Mouse (Mus musculus): ENCODE results near the gene Tex2. TPM values are rescaled to one million over a fixed set of nuclear protein-coding genes. Genes with fewer than 3 reads are reported as not detected.
"Not testable (repeated sequence)": the region's sequence is repeated elsewhere in the genome, so short reads cannot be mapped to it uniquely, and the experiment has no call there.

Tex2 gene
- total and polyA plus RNA-seq, 2 experiments from 2014 or later, result 23.0 to 49.3 TPM

- Histone ChIP-seq H3K4me2 (ENCODE audit: low read depth) (no peak overlapping the region), H3K36me3 (ENCODE audit: insufficient read depth) (no peaks in the 10 kb centered on the region), H3K9me3 (ENCODE audit: low read length) (0 out of 2 replicates have a peak, but pooled peaks cover 3% of the 10 kb centered on the region), H3K4me1 (ENCODE audit: insufficient read depth) (peaks cover 11% of the 10 kb centered on the region; the same call in 1 of the 2 replicates), H3K4me3 (ENCODE audit: low read depth, low read length) (no peak overlapping the region), H3K9ac (no peak overlapping the region), H3K27me3 (ENCODE audit: insufficient read depth, low read length) (no peaks in the 10 kb centered on the region), H3K27ac (ENCODE audit: low read depth, low read length) (no peak overlapping the region)
- no peak for DNase-seq
- WGBS, result 72% methylated on average over 2 of the region's 2 CpGs
- no peak for TF ChIP-seq CTCF (IDR thresholded peaks at IDR 0.05; ENCODE audit: low read depth)
- no peak for ATAC-seq
Observed at GRCm38 (mm10) chr11:106635946-106636345, 22.7 kb upstream of the Tex2 start.

- not testable (repeated sequence) for H3K27ac ChIP-seq (ENCODE audit: low read depth, low read length); H3K36me3 ChIP-seq (ENCODE audit: insufficient read depth); H3K9ac ChIP-seq; H3K4me3 ChIP-seq (ENCODE audit: low read depth, low read length); H3K9me3 ChIP-seq (ENCODE audit: low read length); H3K27me3 ChIP-seq (ENCODE audit: insufficient read depth, low read length); ATAC-seq; H3K4me1 ChIP-seq (ENCODE audit: insufficient read depth); DNase-seq; H3K4me2 ChIP-seq (ENCODE audit: low read depth)
- WGBS, result 97% methylated on average over 3 of the region's 3 CpGs
Observed at GRCm38 (mm10) chr11:106634175-106634574, 21.0 kb upstream of the Tex2 start.

GRCm38 (mm10) chr11:106633456-106633855, 20.2 kb upstream of the Tex2 start:
- no peak for TF ChIP-seq CTCF (IDR thresholded peaks at IDR 0.05; ENCODE audit: low read depth)
- no peak overlapping the region for H3K9ac ChIP-seq
- no peak overlapping the region for H3K27ac ChIP-seq (ENCODE audit: low read depth, low read length)
- no peaks in the 10 kb centered on the region for H3K27me3 ChIP-seq (ENCODE audit: insufficient read depth, low read length)
- H3K4me3 ChIP-seq (ENCODE audit: low read depth, low read length), result no peak overlapping the region
- peaks cover 3% of the 10 kb centered on the region; the same call in 1 of the 2 replicates for H3K4me1 ChIP-seq (ENCODE audit: insufficient read depth)
- ATAC-seq (no peak), DNase-seq (no peak)
- no peaks in the 10 kb centered on the region for H3K36me3 ChIP-seq (ENCODE audit: insufficient read depth)
- WGBS, result 90% methylated on average over 2 of the region's 2 CpGs
- H3K4me2 ChIP-seq (ENCODE audit: low read depth), result no peak overlapping the region
- H3K9me3 ChIP-seq (ENCODE audit: low read length), result 0 out of 2 replicates have a peak, but pooled peaks cover 3% of the 10 kb centered on the region

- Histone ChIP-seq H3K9me3 (ENCODE audit: low read length) (0 out of 2 replicates have a peak, but pooled peaks cover 3% of the 10 kb centered on the region), H3K27ac (ENCODE audit: low read depth, low read length) (no peak overlapping the region), H3K36me3 (ENCODE audit: insufficient read depth) (no peaks in the 10 kb centered on the region), H3K4me1 (ENCODE audit: insufficient read depth) (no peaks in the 10 kb centered on the region), H3K4me2 (ENCODE audit: low read depth) (no peak overlapping the region), H3K27me3 (ENCODE audit: insufficient read depth, low read length) (no peaks in the 10 kb centered on the region), H3K9ac (no peak overlapping the region), H3K4me3 (ENCODE audit: low read depth, low read length) (no peak overlapping the region)
- 26% methylated on average over 6 of the region's 6 CpGs for WGBS
- DNase-seq, result peak; percentile 85
- peak; percentile 66; the same call in 1 of the 2 replicates for ATAC-seq
- TF ChIP-seq CTCF (IDR thresholded peaks at IDR 0.05; ENCODE audit: low read depth), result peak; percentile 92
Observed at GRCm38 (mm10) chr11:106627692-106628091, 14.5 kb upstream of the Tex2 start.

- no peak for TF ChIP-seq CTCF (IDR thresholded peaks at IDR 0.05; ENCODE audit: low read depth)
- DNase-seq (no peak), ATAC-seq (no peak)
- no peak overlapping the region for H3K4me3 ChIP-seq (ENCODE audit: low read depth, low read length)
- no peak overlapping the region for H3K27ac ChIP-seq (ENCODE audit: low read depth, low read length)
- H3K4me1 ChIP-seq (ENCODE audit: insufficient read depth), result no peaks in the 10 kb centered on the region
- H3K27me3 ChIP-seq (ENCODE audit: insufficient read depth, low read length), result no peaks in the 10 kb centered on the region
- WGBS, result 52% methylated on average over 3 of the region's 3 CpGs
- no peak overlapping the region for H3K9ac ChIP-seq
- H3K36me3 ChIP-seq (ENCODE audit: insufficient read depth), result no peaks in the 10 kb centered on the region
- H3K4me2 ChIP-seq (ENCODE audit: low read depth), result no peak overlapping the region
- H3K9me3 ChIP-seq (ENCODE audit: low read length), result no peaks in the 10 kb centered on the region
Observed at GRCm38 (mm10) chr11:106625577-106625976, 12.4 kb upstream of the Tex2 start.

- no peak for TF ChIP-seq CTCF (IDR thresholded peaks at IDR 0.05; ENCODE audit: low read depth)
- Histone ChIP-seq H3K27ac (ENCODE audit: low read depth, low read length) (no peak overlapping the region), H3K27me3 (ENCODE audit: insufficient read depth, low read length) (no peaks in the 10 kb centered on the region), H3K9ac (no peak overlapping the region), H3K9me3 (ENCODE audit: low read length) (no peaks in the 10 kb centered on the region), H3K36me3 (ENCODE audit: insufficient read depth) (no peaks in the 10 kb centered on the region), H3K4me2 (ENCODE audit: low read depth) (no peak overlapping the region), H3K4me3 (ENCODE audit: low read depth, low read length) (no peak overlapping the region), H3K4me1 (ENCODE audit: insufficient read depth) (no peaks in the 10 kb centered on the region)
- no peak for ATAC-seq
- 76% methylated on average over 2 of the region's 2 CpGs for WGBS
- DNase-seq, result no peak
Observed at GRCm38 (mm10) chr11:106623629-106624028, 10.4 kb upstream of the Tex2 start.

- H3K9me3 ChIP-seq (ENCODE audit: low read length), result no peaks in the 10 kb centered on the region
- no peak overlapping the region for H3K4me2 ChIP-seq (ENCODE audit: low read depth)
- ATAC-seq (no peak), DNase-seq (no peak)
- no peaks in the 10 kb centered on the region for H3K27me3 ChIP-seq (ENCODE audit: insufficient read depth, low read length)
- no peaks in the 10 kb centered on the region for H3K4me1 ChIP-seq (ENCODE audit: insufficient read depth)
- 80% methylated on average over 8 of the region's 8 CpGs for WGBS
- no peaks in the 10 kb centered on the region for H3K36me3 ChIP-seq (ENCODE audit: insufficient read depth)
- H3K27ac ChIP-seq (ENCODE audit: low read depth, low read length), result no peak overlapping the region
- no peak overlapping the region for H3K4me3 ChIP-seq (ENCODE audit: low read depth, low read length)
- no peak for TF ChIP-seq CTCF (IDR thresholded peaks at IDR 0.05; ENCODE audit: low read depth)
- no peak overlapping the region for H3K9ac ChIP-seq
Observed at GRCm38 (mm10) chr11:106622056-106622455, 8.8 kb upstream of the Tex2 start.

GRCm38 (mm10) chr11:106618768-106619167, 5.5 kb upstream of the Tex2 start:
- H3K36me3 ChIP-seq (ENCODE audit: insufficient read depth); ATAC-seq; H3K27ac ChIP-seq (ENCODE audit: low read depth, low read length); H3K9ac ChIP-seq; DNase-seq; H3K27me3 ChIP-seq (ENCODE audit: insufficient read depth, low read length); H3K4me3 ChIP-seq (ENCODE audit: low read depth, low read length); H3K9me3 ChIP-seq (ENCODE audit: low read length); H3K4me1 ChIP-seq (ENCODE audit: insufficient read depth); H3K4me2 ChIP-seq (ENCODE audit: low read depth): not testable (repeated sequence)
- 90% methylated on average over 3 of the region's 4 CpGs for WGBS
